1 mouse cellular context compared by ENCODE assay signal in the genomic region with DNA sequence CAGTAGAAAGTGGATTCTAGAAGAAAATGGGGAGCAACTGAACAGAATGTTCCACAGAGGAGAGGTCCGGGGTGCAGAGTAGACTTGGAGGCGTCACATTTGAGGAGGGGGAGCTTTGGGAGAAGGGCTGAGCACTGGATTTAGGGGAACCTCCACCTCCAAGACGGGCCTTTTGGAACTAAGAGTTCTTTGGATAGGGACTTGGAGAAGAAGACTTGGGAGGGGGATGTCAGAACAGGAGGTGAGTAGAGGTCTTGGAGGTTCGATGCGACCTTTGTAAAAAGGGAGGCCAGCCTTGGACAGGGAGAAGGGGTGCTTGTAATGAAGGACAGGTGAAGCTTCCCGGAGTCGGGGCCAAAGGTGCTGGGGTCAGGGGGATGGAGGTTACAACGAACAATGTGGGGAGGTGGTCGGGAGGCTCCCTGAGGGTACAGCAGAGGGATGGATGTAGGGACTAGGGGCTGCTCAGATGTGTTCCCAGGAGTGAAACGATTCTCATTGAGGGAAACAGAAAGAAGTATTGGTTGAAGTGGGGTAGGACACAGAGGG.
TF ChIP-seq lines count a peak whose summit lies in the region.

No protein-coding gene starts in this region.

TF ChIP-seq in CH12.LX, 34 proteins besides CTCF, POLR2A, EP300 and RAD21:
- no peak for TF ChIP-seq IRF4 (IDR thresholded peaks at IDR 0.05; ENCODE audit: low read depth, low read length)
